ENCODE assay signal across 16 mouse cellular contexts in genomic region chr10:40370156-40370555, GRCm38 (mm10). TPM values are rescaled to one million over a fixed set of nuclear protein-coding genes. Genes with fewer than 3 reads are reported as not detected.
A peak's percentile ranks its signal among the peaks of the same experiment; 100 is the strongest.
DNase-seq lines count a peak whose midpoint lies in the region; ATAC-seq and TF ChIP-seq lines count a peak whose summit lies in the region.
"Had no signal": no experiment of that assay in that cellular context is flagged by ENCODE, and none has a peak within 500 bp of the region (broad histone marks: within the 10 kb centered on the region; RNA-seq: fewer than 3 reads in every experiment).

No protein-coding gene starts in this region.

- no peak overlapping the region for H3K4me3 ChIP-seq in forebrain, postnatal 0 days (ENCODE audit: low read depth, low read length)
- H3K4me3 ChIP-seq in forebrain, embryonic 10.5 days, result no peak overlapping the region
- H3K4me3 ChIP-seq in limb, embryonic 13.5 days, result no peak overlapping the region
- no peak overlapping the region for H3K4me3 ChIP-seq in limb, embryonic 10.5 days
- no peak overlapping the region for H3K4me3 ChIP-seq in forebrain, embryonic 13.5 days
- H3K4me3 ChIP-seq: embryonic facial prominence, embryonic 12.5 days; forebrain, embryonic 15.5 days; hindbrain, embryonic 13.5 days had no signal

- H3K9ac ChIP-seq in forebrain, postnatal 0 days, result no peak overlapping the region
- H3K9ac ChIP-seq in limb, embryonic 13.5 days, result no peak overlapping the region
- H3K9ac ChIP-seq in forebrain, embryonic 13.5 days, result no peak overlapping the region
- H3K9ac ChIP-seq: embryonic facial prominence, embryonic 12.5 days; forebrain, embryonic 15.5 days; hindbrain, embryonic 13.5 days had no signal

- H3K4me1 ChIP-seq in forebrain, postnatal 0 days (ENCODE audit: insufficient read depth), result peaks cover 17% of the 10 kb centered on the region; the same call in 1 of the 2 replicates
- peaks cover 17% of the 10 kb centered on the region for H3K4me1 ChIP-seq in forebrain, embryonic 10.5 days
- H3K4me1 ChIP-seq in limb, embryonic 13.5 days, result peaks cover 41% of the 10 kb centered on the region
- peaks cover 21% of the 10 kb centered on the region for H3K4me1 ChIP-seq in limb, embryonic 10.5 days
- peaks cover 35% of the 10 kb centered on the region for H3K4me1 ChIP-seq in forebrain, embryonic 13.5 days

- no peaks in the 10 kb centered on the region for H3K9me3 ChIP-seq in forebrain, postnatal 0 days (ENCODE audit: low read length)
- no peaks in the 10 kb centered on the region for H3K9me3 ChIP-seq in forebrain, embryonic 10.5 days
- H3K9me3 ChIP-seq in limb, embryonic 13.5 days, result no peaks in the 10 kb centered on the region
- no peaks in the 10 kb centered on the region for H3K9me3 ChIP-seq in limb, embryonic 10.5 days (replicated peaks)
- H3K9me3 ChIP-seq in forebrain, embryonic 13.5 days (replicated peaks), result no peaks in the 10 kb centered on the region
- H3K9me3 ChIP-seq: embryonic facial prominence, embryonic 12.5 days; forebrain, embryonic 15.5 days; hindbrain, embryonic 13.5 days had no signal

- peak; percentile 33; the same call in 1 of the 2 replicates for TF ChIP-seq CTCF in forebrain, postnatal 0 days (IDR thresholded peaks at IDR 0.05; ENCODE audit: low read depth)

- no peaks in the 10 kb centered on the region for H3K36me3 ChIP-seq in forebrain, postnatal 0 days (ENCODE audit: insufficient read depth)
- no peaks in the 10 kb centered on the region for H3K36me3 ChIP-seq in forebrain, embryonic 10.5 days (replicated peaks)
- H3K36me3 ChIP-seq in limb, embryonic 13.5 days, result no peaks in the 10 kb centered on the region
- H3K36me3 ChIP-seq in limb, embryonic 10.5 days, result no peaks in the 10 kb centered on the region
- H3K36me3 ChIP-seq in forebrain, embryonic 13.5 days (ENCODE audit: poor library complexity, severe bottlenecking), result no peaks in the 10 kb centered on the region
- H3K36me3 ChIP-seq: embryonic facial prominence, embryonic 12.5 days; forebrain, embryonic 15.5 days; hindbrain, embryonic 13.5 days had no signal

- no peaks in the 10 kb centered on the region for H3K27me3 ChIP-seq in forebrain, postnatal 0 days (ENCODE audit: insufficient read depth, low read length)
- H3K27me3 ChIP-seq in forebrain, embryonic 10.5 days (ENCODE audit: poor library complexity, severe bottlenecking), result no peaks in the 10 kb centered on the region
- H3K27me3 ChIP-seq in limb, embryonic 13.5 days, result no peaks in the 10 kb centered on the region
- H3K27me3 ChIP-seq in limb, embryonic 10.5 days (ENCODE audit: low read depth, poor library complexity, severe bottlenecking), result no peaks in the 10 kb centered on the region
- no peaks in the 10 kb centered on the region for H3K27me3 ChIP-seq in forebrain, embryonic 13.5 days
- H3K27me3 ChIP-seq: embryonic facial prominence, embryonic 12.5 days; forebrain, embryonic 15.5 days; hindbrain, embryonic 13.5 days had no signal

- H3K27ac ChIP-seq in forebrain, postnatal 0 days (ENCODE audit: low read depth, low read length), result no peak overlapping the region
- no peak overlapping the region for H3K27ac ChIP-seq in forebrain, embryonic 10.5 days
- H3K27ac ChIP-seq in limb, embryonic 13.5 days, result peak overlapping the region; percentile 61; the same call in 1 of the 2 replicates
- no peak overlapping the region for H3K27ac ChIP-seq in limb, embryonic 10.5 days
- H3K27ac ChIP-seq in forebrain, embryonic 13.5 days, result no peak overlapping the region
- H3K27ac ChIP-seq: embryonic facial prominence, embryonic 12.5 days; forebrain, embryonic 15.5 days had no signal

- no peak for DNase-seq in forebrain, postnatal 0 days
- DNase-seq in forebrain, embryonic 10.5 days (ENCODE audit: extremely low spot score, low spot score), result no peak
- DNase-seq in limb, embryonic 10.5 days (ENCODE audit: low spot score), result no peak
- DNase-seq in 3T3-L1 (ENCODE audit: low read depth, low spot score) (peak; percentile 57), MN1 (ENCODE audit: low spot score) (peak; percentile 32)
- DNase-seq in urinary bladder, postnatal 4 days (ENCODE audit: low spot score in 2 of 2), result no peak
- DNase-seq: adrenal gland, postnatal 10 days; cerebellum, postnatal 36 days; gastrocnemius, postnatal 25 days; kidney, postnatal 10 days; right cerebral cortex, postnatal 4 days had no signal

- no peak for ATAC-seq in forebrain, postnatal 0 days
- no peak for ATAC-seq in limb, embryonic 13.5 days (ENCODE audit: low FRiP score, low read depth)
- no peak for ATAC-seq in forebrain, embryonic 13.5 days
- ATAC-seq: forebrain, embryonic 15.5 days had no signal

- H3K4me2 ChIP-seq in forebrain, postnatal 0 days (ENCODE audit: low read depth), result no peak overlapping the region
- H3K4me2 ChIP-seq in limb, embryonic 13.5 days (replicated peaks), result no peak overlapping the region
- H3K4me2 ChIP-seq in forebrain, embryonic 13.5 days, result no peak overlapping the region
- H3K4me2 ChIP-seq: embryonic facial prominence, embryonic 12.5 days; forebrain, embryonic 15.5 days; hindbrain, embryonic 13.5 days had no signal

RNA-seq across cellular contexts. Expression of gene Cdk19, which starts 30.8 kb away (rescaled TPM):
- 33.7 and 37.5 TPM in 2 replicates for total RNA-seq in forebrain, postnatal 0 days (2014; rRNA removed)
- 11.0 and 11.5 TPM in 2 replicates for polyA plus RNA-seq in forebrain, postnatal 0 days (2015; fragmentation: Nextera tagmentation; extraction: Ambion mirVana)
- polyA plus RNA-seq in forebrain, embryonic 10.5 days (2016; fragmentation: Nextera tagmentation; extraction: Ambion mirVana), result 3.8 and 4.7 TPM in 2 replicates
- 12.2 and 12.3 TPM in 2 replicates for polyA plus RNA-seq in limb, embryonic 13.5 days (2015; fragmentation: Nextera tagmentation; extraction: Ambion mirVana)
- 5.0 and 9.0 TPM in 2 replicates for polyA plus RNA-seq in limb, embryonic 10.5 days (2016; fragmentation: Nextera tagmentation; extraction: Ambion mirVana)
- 11.2 and 11.3 TPM in 2 replicates for polyA plus RNA-seq in forebrain, embryonic 13.5 days (2015; fragmentation: Nextera tagmentation; extraction: Ambion mirVana)

Comparison
In these comparisons a context has a peak if more than half of its experiments do, and no peak if none do; other contexts are left out.
1. DNase-seq: peak in 3T3-L1 (single experiment) and MN1 (single experiment); none in forebrain, postnatal 0 days (single experiment), forebrain, embryonic 10.5 days (single experiment), limb, embryonic 10.5 days (single experiment) and urinary bladder, postnatal 4 days (0 of 2).